Mouse (Mus musculus) liver, embryonic 16.5 days (tissue): Measurements from ENCODE around the gene Ednra. TPM values are rescaled to one million over a fixed set of nuclear protein-coding genes. Genes with fewer than 3 reads are reported as not detected.
A peak's percentile ranks its signal among the peaks of the same experiment; 100 is the strongest.

Experiments used
- ATAC-seq: fragments of 200-750 bp; cut with Nextera tagmentation; 2 replicates; pipeline ENCODE4 v1.8.0; 2017; ENCODE audit warnings: low read depth, mild to moderate bottlenecking, moderate number of reproducible peaks, moderate library complexity
- H3K27ac ChIP-seq: fragments of 300-500 bp; sonication (generic); 2 replicates; pipeline ENCODE4 v1.5.1; 2014; ENCODE audit warnings: mild to moderate bottlenecking, low read length
- H3K27me3 ChIP-seq: fragments of 300-500 bp; sonication (generic); 2 replicates; pipeline ENCODE4 v1.6.1; 2014; ENCODE audit warnings: low read depth, low read length, mixed read lengths; ENCODE audit not compliant: control insufficient read depth, insufficient read depth
- H3K36me3 ChIP-seq: fragments of 300-500 bp; sonication (generic); 2 replicates; pipeline ENCODE4 v1.6.1; 2014; ENCODE audit warnings: mild to moderate bottlenecking; ENCODE audit not compliant: control insufficient read depth, insufficient read depth
- H3K4me1 ChIP-seq: fragments of 300-500 bp; sonication (generic); 2 replicates; pipeline ENCODE4 v1.6.1; 2014; ENCODE audit warnings: low read depth, low read length, mixed read lengths; ENCODE audit not compliant: control insufficient read depth
- H3K4me2 ChIP-seq: fragments of 300-500 bp; sonication (generic); 2 replicates; pipeline ENCODE4 v1.6.1; 2014; ENCODE audit warnings: low read depth, low read length, mixed read lengths
- H3K4me3 ChIP-seq: fragments of 300-500 bp; sonication (generic); 2 replicates; pipeline ENCODE4 v1.5.1; 2014; ENCODE audit warnings: low read depth, mild to moderate bottlenecking, low read length
- H3K9ac ChIP-seq: fragments of 300-500 bp; sonication (generic); 2 replicates; pipeline ENCODE4 v1.6.1; 2014; ENCODE audit warnings: low read depth, low read length
- H3K9me3 ChIP-seq: fragments of 300-500 bp; sonication (generic); replicated peaks from 2 replicates; pipeline ENCODE4 v1.6.1; 2016; ENCODE audit warnings: low read length; ENCODE audit not compliant: control insufficient read depth
- WGBS: fragments of 180-500 bp; shearing (Covaris S2); extraction: QIAGEN DNeasy Blood & Tissue Kit; methylation state at CpG from one replicate; pipeline ENCODE4 v1.1.7; 2014; ENCODE audit not compliant: insufficient replicate concordance; 5-methylcytosine and 5-hydroxymethylcytosine counted together
- polyA plus RNA-seq: library from polyadenylated mRNA; unstranded; fragments of >200 nt; fragmentation: Nextera tagmentation; extraction: Ambion mirVana; gene quantifications from 2 replicates; pipeline ENCODE4 v1.2.1, GENCODE M21; 2015

The Ednra gene
- polyA plus RNA-seq, 1 experiment from 2014 or later, result 3.4 TPM

GRCm38 (mm10) chr8:77732964-77733363, 8.7 kb upstream of the Ednra start:
- H3K36me3 ChIP-seq, result no peaks in the 10 kb centered on the region
- no peak overlapping the region for H3K4me3 ChIP-seq
- no peak overlapping the region for H3K4me2 ChIP-seq
- H3K27me3 ChIP-seq, result no peaks in the 10 kb centered on the region
- no peaks in the 10 kb centered on the region for H3K9me3 ChIP-seq
- no peak overlapping the region for H3K9ac ChIP-seq
- no peak for ATAC-seq
- no peaks in the 10 kb centered on the region for H3K4me1 ChIP-seq
- 31% methylated on average over 3 of the region's 3 CpGs for WGBS
- no peak overlapping the region for H3K27ac ChIP-seq

GRCm38 (mm10) chr8:77725406-77725805, 1.1 kb upstream of the Ednra start:
- H3K9me3 ChIP-seq, result no peaks in the 10 kb centered on the region
- no peak overlapping the region for H3K4me2 ChIP-seq
- no peak overlapping the region for H3K9ac ChIP-seq
- 55% methylated on average over 5 of the region's 5 CpGs for WGBS
- H3K27ac ChIP-seq, result no peak overlapping the region
- ATAC-seq, result no peak
- H3K4me3 ChIP-seq, result no peak overlapping the region
- H3K27me3 ChIP-seq, result no peaks in the 10 kb centered on the region
- no peaks in the 10 kb centered on the region for H3K36me3 ChIP-seq
- no peaks in the 10 kb centered on the region; the same call in 1 of the 2 replicates for H3K4me1 ChIP-seq

GRCm38 (mm10) chr8:77723534-77724045, 674 bp downstream of the Ednra start:
- WGBS, result 4% methylated on average over 16 of the region's 16 CpGs
- ATAC-seq, result no peak
- Histone ChIP-seq H3K9me3 (no peaks in the 10 kb centered on the region), H3K4me3 (peak overlapping the region; percentile 51), H3K27me3 (no peaks in the 10 kb centered on the region), H3K4me2 (peak overlapping the region; percentile 57), H3K36me3 (no peaks in the 10 kb centered on the region), H3K9ac (peak overlapping the region; percentile 37), H3K4me1 (no peaks in the 10 kb centered on the region; the same call in 1 of the 2 replicates), H3K27ac (peak overlapping the region; percentile 53)

GRCm38 (mm10) chr8:77723018-77723417, 1.2 kb downstream of the Ednra start:
- H3K9ac ChIP-seq, result no peak overlapping the region
- H3K4me2 ChIP-seq, result no peak overlapping the region
- H3K36me3 ChIP-seq, result no peaks in the 10 kb centered on the region
- no peaks in the 10 kb centered on the region for H3K9me3 ChIP-seq
- no peaks in the 10 kb centered on the region for H3K27me3 ChIP-seq
- WGBS, result 74% methylated on average over 4 of the region's 4 CpGs
- H3K27ac ChIP-seq, result no peak overlapping the region
- no peak for ATAC-seq
- H3K4me3 ChIP-seq, result no peak overlapping the region
- H3K4me1 ChIP-seq, result no peaks in the 10 kb centered on the region; the same call in 1 of the 2 replicates

- H3K4me2 ChIP-seq, result no peak overlapping the region
- 62% methylated on average over 2 of the region's 2 CpGs for WGBS
- H3K27me3 ChIP-seq, result no peaks in the 10 kb centered on the region
- H3K9me3 ChIP-seq, result no peaks in the 10 kb centered on the region
- no peak for ATAC-seq
- no peak overlapping the region for H3K4me3 ChIP-seq
- no peaks in the 10 kb centered on the region; the same call in 1 of the 2 replicates for H3K4me1 ChIP-seq
- no peak overlapping the region for H3K27ac ChIP-seq
- no peak overlapping the region for H3K9ac ChIP-seq
- H3K36me3 ChIP-seq, result no peaks in the 10 kb centered on the region
Measured at GRCm38 (mm10) chr8:77718933-77719332, 5.3 kb downstream of the Ednra start.

DNA sequence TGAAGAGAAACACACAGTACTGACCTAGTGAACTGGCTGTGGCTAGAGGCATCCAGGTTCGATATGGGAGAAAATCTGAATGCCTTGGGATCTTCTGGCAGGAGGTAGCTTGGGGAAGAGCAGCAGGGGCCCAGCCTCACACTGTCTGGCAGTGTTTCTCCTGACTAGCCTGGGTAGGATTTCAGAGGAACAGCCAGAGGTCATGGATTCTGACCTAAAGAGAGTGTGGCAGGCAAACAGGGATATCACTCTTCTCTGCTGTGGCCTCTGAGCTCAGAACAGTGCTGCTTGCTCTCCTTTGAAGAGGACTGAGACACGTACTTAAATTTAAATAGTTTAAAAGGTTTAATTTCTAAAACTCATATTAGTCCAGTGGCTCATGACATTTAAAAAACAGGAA, 7.2 kb downstream of the Ednra start:
- ATAC-seq, result no peak
- no peaks in the 10 kb centered on the region for H3K36me3 ChIP-seq
- H3K4me3 ChIP-seq, result no peak overlapping the region
- H3K4me1 ChIP-seq, result no peaks in the 10 kb centered on the region
- WGBS, result 40% methylated on average over 2 of the region's 2 CpGs
- no peaks in the 10 kb centered on the region for H3K27me3 ChIP-seq
- H3K27ac ChIP-seq, result no peak overlapping the region
- no peak overlapping the region for H3K4me2 ChIP-seq
- no peak overlapping the region for H3K9ac ChIP-seq
- H3K9me3 ChIP-seq, result no peaks in the 10 kb centered on the region

DNA sequence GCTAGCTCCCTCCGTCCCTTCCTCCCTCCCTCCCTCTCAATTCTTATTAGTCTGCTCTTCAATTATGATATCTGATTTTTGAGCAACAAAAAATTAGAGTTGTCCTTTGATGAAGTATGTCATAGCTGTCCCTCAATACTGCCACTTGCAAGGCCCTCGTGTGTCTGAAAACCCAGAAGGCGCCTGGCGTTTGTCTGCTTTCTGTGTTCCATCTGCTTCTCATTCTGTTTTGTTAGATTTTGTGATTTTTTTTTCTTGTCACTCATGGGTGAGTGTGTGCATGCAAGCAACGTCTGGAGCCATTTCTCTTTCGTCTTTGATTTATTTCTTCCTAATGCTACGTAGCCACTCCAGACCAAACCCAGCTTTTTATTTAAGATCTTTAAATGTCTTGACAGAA, 9.8 kb downstream of the Ednra start:
- H3K4me3 ChIP-seq, result no peak overlapping the region
- no peak overlapping the region for H3K4me2 ChIP-seq
- no peaks in the 10 kb centered on the region for H3K27me3 ChIP-seq
- no peak for ATAC-seq
- H3K36me3 ChIP-seq, result no peaks in the 10 kb centered on the region
- H3K9ac ChIP-seq, result no peak overlapping the region
- H3K9me3 ChIP-seq, result no peaks in the 10 kb centered on the region
- H3K4me1 ChIP-seq, result no peaks in the 10 kb centered on the region
- no peak overlapping the region for H3K27ac ChIP-seq
- 60% methylated on average over 7 of the region's 7 CpGs for WGBS

DNA sequence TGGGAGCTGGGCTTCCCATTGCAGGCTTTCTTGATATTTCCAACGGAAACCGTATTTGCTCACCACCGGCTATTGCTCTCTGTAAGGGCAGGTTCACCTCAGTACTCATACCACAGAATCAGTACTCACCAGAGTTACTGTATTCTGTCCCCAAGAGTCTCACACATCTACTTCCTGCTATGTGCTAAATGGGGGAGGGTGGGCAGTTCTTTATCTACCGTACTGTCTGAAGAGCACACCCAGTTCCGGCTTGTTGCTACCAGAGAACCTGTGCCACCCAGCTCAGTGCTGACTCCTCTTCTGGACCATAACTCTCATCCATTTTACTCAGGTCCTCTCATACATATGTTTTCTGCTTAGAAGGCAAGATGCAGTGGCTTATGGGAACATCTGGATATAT, 10.6 kb downstream of the Ednra start:
- Histone ChIP-seq H3K9me3 (no peaks in the 10 kb centered on the region), H3K27me3 (no peaks in the 10 kb centered on the region), H3K4me1 (no peaks in the 10 kb centered on the region), H3K9ac (no peak overlapping the region), H3K4me3 (no peak overlapping the region), H3K4me2 (no peak overlapping the region), H3K36me3 (no peaks in the 10 kb centered on the region), H3K27ac (no peak overlapping the region)
- 41% methylated on average over 5 of the region's 5 CpGs for whole genome bisulfite sequencing
- ATAC-seq, result no peak

- no peak for ATAC-seq
- Histone ChIP-seq H3K27me3 (no peaks in the 10 kb centered on the region), H3K9me3 (no peaks in the 10 kb centered on the region), H3K9ac (no peak overlapping the region), H3K4me1 (no peaks in the 10 kb centered on the region), H3K36me3 (no peaks in the 10 kb centered on the region), H3K4me2 (no peak overlapping the region), H3K4me3 (no peak overlapping the region), H3K27ac (no peak overlapping the region)
- 67% methylated on average over 4 of the region's 4 CpGs for WGBS
Measured at GRCm38 (mm10) chr8:77704768-77705167, 19.5 kb downstream of the Ednra start.
